Mouse (Mus musculus) kidney, embryonic 15.5 days (tissue): ENCODE data around the gene Polk. TPM values are rescaled to one million over a fixed set of nuclear protein-coding genes. Genes with fewer than 3 reads are reported as not detected.

Experiments
- ATAC-seq: fragments of 200-750 bp; cut with Nextera tagmentation; replicated peaks from 2 replicates; pipeline ENCODE4 v1.8.0; 2017; ENCODE audit warnings: moderate TSS enrichment; ENCODE audit not compliant: low FRiP score
- H3K27ac ChIP-seq: fragments of 300-500 bp; sonication (generic); 2 replicates; pipeline ENCODE4 v1.5.1; 2015; ENCODE audit warnings: mild to moderate bottlenecking, inconsistent platforms
- H3K27me3 ChIP-seq: fragments of 300-500 bp; sonication (generic); 2 replicates; pipeline ENCODE4 v1.6.1; 2015; ENCODE audit warnings: inconsistent platforms
- H3K36me3 ChIP-seq: fragments of 300-500 bp; sonication (generic); 2 replicates; pipeline ENCODE4 v1.6.1; 2015; ENCODE audit warnings: inconsistent platforms
- H3K4me1 ChIP-seq: fragments of 300-500 bp; sonication (generic); 2 replicates; pipeline ENCODE4 v1.6.1; 2015; ENCODE audit warnings: inconsistent platforms
- H3K4me2 ChIP-seq: fragments of 300-500 bp; sonication (generic); 2 replicates; pipeline ENCODE4 v1.6.1; 2015; ENCODE audit warnings: moderate library complexity, mild to moderate bottlenecking, inconsistent platforms
- H3K4me3 ChIP-seq: fragments of 300-500 bp; sonication (generic); replicated peaks from 2 replicates; pipeline ENCODE4 v1.5.1; 2015; ENCODE audit warnings: mild to moderate bottlenecking, inconsistent platforms
- H3K9ac ChIP-seq: fragments of 300-500 bp; sonication (generic); 2 replicates; pipeline ENCODE4 v1.6.1; 2015; ENCODE audit warnings: mild to moderate bottlenecking, inconsistent platforms
- H3K9me3 ChIP-seq: fragments of 300-500 bp; sonication (generic); replicated peaks from 2 replicates; pipeline ENCODE4 v1.6.1; 2016; ENCODE audit warnings: inconsistent platforms
- whole genome bisulfite sequencing: fragments of 180-500 bp; shearing (Covaris S2); methylation state at CpG from one replicate; pipeline ENCODE4 v1.1.7; 2015; ENCODE audit warnings: mixed read lengths; 5-methylcytosine and 5-hydroxymethylcytosine counted together
- polyA plus RNA-seq: library from polyadenylated mRNA; unstranded; fragments of >200 nt; fragmentation: Nextera tagmentation; extraction: Ambion mirVana; gene quantifications from 2 replicates; pipeline ENCODE4 v1.2.1, GENCODE M21; 2015

Polk gene
- polyA plus RNA-seq, result 9.2 and 9.7 TPM in 2 replicates

GRCm38 (mm10) chr13:96542081-96542889 lies at the start of gene Polk, which contains the start of gene Col4a3bp:
Polk (minus strand) TSS chr13:96542579.
Col4a3bp (plus strand) TSS chr13:96542618.
- H3K9ac ChIP-seq, result peak within 1 kb of the TSS; percentile 88
- H3K27me3 ChIP-seq, result no peaks in the 10 kb centered on the region
- peaks cover 15% of the 10 kb centered on the region for H3K4me1 ChIP-seq
- H3K4me3 ChIP-seq, result peak within 1 kb of the TSS; percentile 97
- ATAC-seq, result peak; percentile 99
- H3K4me2 ChIP-seq, result peak within 1 kb of the TSS; percentile 74
- whole genome bisulfite sequencing, result under 1% methylated on average over 47 of the region's 50 CpGs
- H3K9me3 ChIP-seq, result no peaks in the 10 kb centered on the region
- H3K36me3 ChIP-seq, result no peaks in the 10 kb centered on the region
- H3K27ac ChIP-seq, result peak within 1 kb of the TSS; percentile 88

GRCm38 (mm10) chr13:96588642-96589041 lies 46.3 kb upstream of the Polk start:
- H3K4me2 ChIP-seq, result no peak overlapping the region
- no peak for ATAC-seq
- no peak overlapping the region for H3K9ac ChIP-seq
- H3K4me3 ChIP-seq, result no peak overlapping the region
- H3K27ac ChIP-seq, result no peak overlapping the region
- H3K36me3 ChIP-seq, result no peaks in the 10 kb centered on the region
- WGBS, result 94% methylated on average over 1 of the region's 1 CpGs
- H3K4me1 ChIP-seq, result no peaks in the 10 kb centered on the region
- no peaks in the 10 kb centered on the region for H3K9me3 ChIP-seq
- no peaks in the 10 kb centered on the region for H3K27me3 ChIP-seq

GRCm38 (mm10) chr13:96586540-96586939 lies 44.2 kb upstream of the Polk start:
- Histone ChIP-seq H3K4me3 (no peak overlapping the region), H3K27ac (no peak overlapping the region), H3K36me3 (no peaks in the 10 kb centered on the region), H3K4me1 (no peaks in the 10 kb centered on the region), H3K4me2 (no peak overlapping the region), H3K27me3 (no peaks in the 10 kb centered on the region), H3K9ac (no peak overlapping the region), H3K9me3 (no peaks in the 10 kb centered on the region)
- no peak for ATAC-seq
- WGBS, result 94% methylated on average over 5 of the region's 5 CpGs

- no peak overlapping the region for H3K9ac ChIP-seq
- no peaks in the 10 kb centered on the region for H3K4me1 ChIP-seq
- no peaks in the 10 kb centered on the region for H3K9me3 ChIP-seq
- WGBS, result 98% methylated on average over 2 of the region's 2 CpGs
- H3K27me3 ChIP-seq, result no peaks in the 10 kb centered on the region
- no peak for ATAC-seq
- no peak overlapping the region for H3K4me2 ChIP-seq
- no peaks in the 10 kb centered on the region for H3K36me3 ChIP-seq
- H3K27ac ChIP-seq, result no peak overlapping the region
- no peak overlapping the region for H3K4me3 ChIP-seq
Observed at GRCm38 (mm10) chr13:96584201-96584600, 41.8 kb upstream of the Polk start.

GRCm38 (mm10) chr13:96579979-96580378 lies 37.6 kb upstream of the Polk start:
- 83% methylated on average over 1 of the region's 1 CpGs for WGBS
- Histone ChIP-seq H3K27me3 (no peaks in the 10 kb centered on the region), H3K9me3 (no peaks in the 10 kb centered on the region), H3K4me3 (no peak overlapping the region), H3K4me2 (no peak overlapping the region), H3K36me3 (no peaks in the 10 kb centered on the region), H3K27ac (no peak overlapping the region), H3K4me1 (no peaks in the 10 kb centered on the region), H3K9ac (no peak overlapping the region)
- no peak for ATAC-seq

GRCm38 (mm10) chr13:96579104-96579503 lies 36.7 kb upstream of the Polk start:
- WGBS, result 73% methylated on average over 2 of the region's 2 CpGs
- Histone ChIP-seq H3K36me3 (no peaks in the 10 kb centered on the region), H3K27me3 (no peaks in the 10 kb centered on the region), H3K27ac (no peak overlapping the region), H3K4me2 (no peak overlapping the region), H3K9ac (no peak overlapping the region), H3K4me1 (no peaks in the 10 kb centered on the region), H3K4me3 (no peak overlapping the region), H3K9me3 (no peaks in the 10 kb centered on the region)
- no peak for ATAC-seq

GRCm38 (mm10) chr13:96574170-96574569 lies 31.8 kb upstream of the Polk start:
- Histone ChIP-seq H3K27ac (no peak overlapping the region), H3K4me1 (peaks cover 8% of the 10 kb centered on the region), H3K27me3 (no peaks in the 10 kb centered on the region), H3K9ac (no peak overlapping the region), H3K4me3 (no peak overlapping the region), H3K4me2 (no peak overlapping the region), H3K9me3 (no peaks in the 10 kb centered on the region), H3K36me3 (peaks cover 9% of the 10 kb centered on the region)
- no peak for ATAC-seq
- 89% methylated on average over 2 of the region's 2 CpGs for WGBS

GRCm38 (mm10) chr13:96571016-96571361 lies 28.6 kb upstream of the Polk start:
- ATAC-seq, result peak; percentile 90
- H3K27me3 ChIP-seq, result no peaks in the 10 kb centered on the region
- H3K4me2 ChIP-seq, result peak overlapping the region; percentile 34
- H3K36me3 ChIP-seq, result peaks cover 9% of the 10 kb centered on the region
- no peak overlapping the region for H3K4me3 ChIP-seq
- peaks cover 16% of the 10 kb centered on the region for H3K4me1 ChIP-seq
- peak overlapping the region; percentile 62 for H3K27ac ChIP-seq
- H3K9ac ChIP-seq, result no peak overlapping the region
- no peaks in the 10 kb centered on the region for H3K9me3 ChIP-seq
- 25% methylated on average over 6 of the region's 6 CpGs for WGBS

GRCm38 (mm10) chr13:96570313-96571015 lies 28.1 kb upstream of the Polk start:
- Histone ChIP-seq H3K36me3 (peaks cover 9% of the 10 kb centered on the region), H3K4me1 (peaks cover 16% of the 10 kb centered on the region), H3K27me3 (no peaks in the 10 kb centered on the region), H3K9me3 (no peaks in the 10 kb centered on the region), H3K9ac (no peak overlapping the region), H3K4me2 (peak overlapping the region; percentile 34), H3K4me3 (no peak overlapping the region), H3K27ac (peak overlapping the region; percentile 62)
- 39% methylated on average over 10 of the region's 10 CpGs for WGBS
- ATAC-seq, result peak; percentile 85

- Histone ChIP-seq H3K27me3 (no peaks in the 10 kb centered on the region), H3K36me3 (peaks cover 6% of the 10 kb centered on the region), H3K9me3 (no peaks in the 10 kb centered on the region), H3K9ac (no peak overlapping the region), H3K4me2 (no peak overlapping the region), H3K4me1 (peaks cover 16% of the 10 kb centered on the region), H3K4me3 (no peak overlapping the region), H3K27ac (no peak overlapping the region)
- ATAC-seq, result no peak
- 55% methylated on average over 6 of the region's 6 CpGs for WGBS
Observed at GRCm38 (mm10) chr13:96567977-96568376, 25.6 kb upstream of the Polk start.

GRCm38 (mm10) chr13:96555099-96555498 lies 12.7 kb upstream of the Polk start:
- WGBS, result 95% methylated on average over 3 of the region's 3 CpGs
- H3K27ac ChIP-seq, result no peak overlapping the region
- no peak overlapping the region for H3K4me2 ChIP-seq
- no peaks in the 10 kb centered on the region for H3K9me3 ChIP-seq
- H3K4me1 ChIP-seq, result no peaks in the 10 kb centered on the region
- H3K4me3 ChIP-seq, result no peak overlapping the region
- no peak for ATAC-seq
- no peak overlapping the region for H3K9ac ChIP-seq
- no peaks in the 10 kb centered on the region for H3K27me3 ChIP-seq
- peaks cover 7% of the 10 kb centered on the region for H3K36me3 ChIP-seq

GRCm38 (mm10) chr13:96547941-96548340 lies 5.6 kb upstream of the Polk start:
- ATAC-seq, result no peak
- Histone ChIP-seq H3K27ac (no peak overlapping the region), H3K4me3 (no peak overlapping the region), H3K9me3 (no peaks in the 10 kb centered on the region), H3K4me2 (no peak overlapping the region), H3K9ac (no peak overlapping the region), H3K27me3 (no peaks in the 10 kb centered on the region), H3K36me3 (no peaks in the 10 kb centered on the region), H3K4me1 (peaks cover 10% of the 10 kb centered on the region)
- 58% methylated on average over 4 of the region's 4 CpGs for WGBS
